Mouse (Mus musculus) ES-Bruce4 (cell line): ENCODE data around the gene Trim11. TPM values are rescaled to one million over a fixed set of nuclear protein-coding genes. Genes with fewer than 3 reads are reported as not detected.

Experiments used
- H3K27ac ChIP-seq: 2 replicates; pipeline ENCODE4 v1.5.1; 2012; ENCODE audit warnings: low read length, inconsistent platforms; ENCODE audit not compliant: insufficient read depth
- H3K27me3 ChIP-seq: 2 replicates; pipeline ENCODE4 v1.6.1; 2012; ENCODE audit warnings: mild to moderate bottlenecking, low read length, inconsistent platforms; ENCODE audit not compliant: control insufficient read depth, poor library complexity, insufficient read depth, severe bottlenecking
- H3K36me3 ChIP-seq: 2 replicates; pipeline ENCODE4 v1.6.1; 2012; ENCODE audit warnings: inconsistent platforms, mild to moderate bottlenecking, low read length, moderate library complexity; ENCODE audit not compliant: control insufficient read depth, poor library complexity, insufficient read depth, severe bottlenecking
- H3K4me1 ChIP-seq: one replicate; pipeline ENCODE4 v1.8.1; 2011; ENCODE audit warnings: low read length; ENCODE audit not compliant: control insufficient read depth, insufficient read depth
- H3K4me3 ChIP-seq: 2 replicates; pipeline ENCODE4 v1.5.1; 2011; ENCODE audit warnings: low read depth, mild to moderate bottlenecking, low read length
- H3K9ac ChIP-seq: 2 replicates; pipeline ENCODE4 v1.6.1; 2012; ENCODE audit warnings: low read depth, mild to moderate bottlenecking, inconsistent platforms; ENCODE audit not compliant: poor library complexity, severe bottlenecking
- H3K9me3 ChIP-seq: replicated peaks from 2 replicates; pipeline ENCODE4 v1.6.1; 2012; ENCODE audit warnings: mild to moderate bottlenecking, low read length, inconsistent platforms; ENCODE audit not compliant: control insufficient read depth, poor library complexity, insufficient read depth, severe bottlenecking
- CTCF ChIP-seq: IDR thresholded peaks from one replicate; pipeline ENCODE4 v1.8.1; 2011; ENCODE audit warnings: low read depth, low read length
- EP300 ChIP-seq: IDR thresholded peaks from 2 replicates; pipeline ENCODE4 v1.6.1; 2011; ENCODE audit warnings: low read depth, low read length; ENCODE audit not compliant: insufficient read depth
- POLR2A ChIP-seq: IDR thresholded peaks from one replicate; pipeline ENCODE4 v1.8.1; 2011; ENCODE audit warnings: low read length; ENCODE audit not compliant: insufficient read depth
- polyA plus RNA-seq: library from polyadenylated mRNA; stranded (reverse); fragments of >200 nt; gene quantifications from 2 replicates; pipeline ENCODE4 v1.2.4, GENCODE M21; 2011; ENCODE audit warnings: low read depth; ENCODE audit not compliant: missing spikeins, insufficient read depth, insufficient read length

Gene Trim11
- polyA plus RNA-seq, 1 experiment: 22.5 TPM

- H3K9me3 ChIP-seq: no peaks in the 10 kb centered on the region
- H3K36me3 ChIP-seq: peaks cover 21% of the 10 kb centered on the region
- TF ChIP-seq POLR2A (peak; percentile 39), CTCF (no peak), EP300 (peak; percentile 80; the same call in 1 of the 2 replicates)
- no peaks in the 10 kb centered on the region for H3K27me3 ChIP-seq
- H3K4me1 ChIP-seq: no peaks in the 10 kb centered on the region
- H3K27ac ChIP-seq: no peak within 1 kb of the TSS
- H3K9ac ChIP-seq: peak within 1 kb of the TSS; percentile 85
- peak within 1 kb of the TSS; percentile 94 for H3K4me3 ChIP-seq
Measured at GRCm38 (mm10) chr11:58938322-58939087, 39.4 kb upstream of the Trim11 start, which contains the start of gene Rnf187. Rnf187 (minus strand) TSS chr11:58938916.

DNA sequence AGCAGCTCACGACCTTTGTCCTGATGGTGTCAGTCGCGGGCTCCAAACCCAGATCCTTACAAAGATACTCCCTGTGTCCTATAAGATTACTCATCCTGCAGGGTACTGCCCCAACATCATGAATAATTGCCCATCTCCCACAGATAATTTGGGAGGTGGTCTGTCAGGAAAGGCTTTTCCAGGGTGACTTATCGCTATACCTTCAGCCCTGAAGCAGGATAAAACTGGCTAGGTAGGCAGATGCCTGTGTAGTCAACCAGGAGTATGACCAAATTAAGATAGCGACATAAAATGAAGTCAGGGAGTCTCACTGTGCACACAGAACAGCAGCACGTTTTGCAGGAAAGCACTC is 38.8 kb upstream of the Trim11 start:
- Histone ChIP-seq H3K9me3 (no peaks in the 10 kb centered on the region), H3K36me3 (peaks cover 17% of the 10 kb centered on the region), H3K9ac (no peak overlapping the region), H3K27ac (no peak overlapping the region), H3K4me1 (no peaks in the 10 kb centered on the region), H3K4me3 (peak overlapping the region; percentile 11; the same call in 1 of the 2 replicates), H3K27me3 (no peaks in the 10 kb centered on the region)
- no peak for TF ChIP-seq CTCF
- TF ChIP-seq POLR2A: no peak
- TF ChIP-seq EP300: no peak

DNA sequence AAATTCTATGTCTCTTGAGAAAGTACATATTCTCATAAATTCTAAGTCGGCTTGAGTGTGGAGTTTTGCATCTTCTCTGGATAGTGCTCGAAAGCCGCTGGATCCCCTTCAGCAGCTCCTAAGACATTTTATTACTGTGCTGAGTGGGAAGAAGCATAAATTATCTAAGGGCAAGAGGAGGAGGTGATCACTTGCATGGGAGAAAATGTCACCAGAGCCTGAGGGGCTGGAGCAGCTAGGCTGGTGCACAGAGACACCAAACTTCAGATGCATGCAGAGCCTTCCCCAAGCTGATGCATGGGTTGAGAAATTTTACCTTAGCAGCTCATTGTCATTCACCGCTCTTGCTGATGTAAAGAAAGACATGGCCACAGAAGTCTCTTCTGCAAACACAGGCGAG is 33.8 kb upstream of the Trim11 start:
- Histone ChIP-seq H3K27me3 (no peaks in the 10 kb centered on the region; the same call in none of the 2 replicates), H3K9me3 (no peaks in the 10 kb centered on the region), H3K4me3 (no peak overlapping the region), H3K36me3 (no peaks in the 10 kb centered on the region), H3K27ac (no peak overlapping the region), H3K4me1 (no peaks in the 10 kb centered on the region), H3K9ac (no peak overlapping the region)
- TF ChIP-seq POLR2A (no peak), CTCF (no peak)

- Histone ChIP-seq H3K4me3 (no peak overlapping the region), H3K27me3 (no peaks in the 10 kb centered on the region; the same call in none of the 2 replicates)
- no peak for TF ChIP-seq CTCF
- no peak for TF ChIP-seq POLR2A
- no peak for TF ChIP-seq EP300
Measured at GRCm38 (mm10) chr11:58947306-58947705, 30.6 kb upstream of the Trim11 start.

GRCm38 (mm10) chr11:58947798-58948528 is 29.9 kb upstream of the Trim11 start:
- no peaks in the 10 kb centered on the region; the same call in none of the 2 replicates for H3K27me3 ChIP-seq
- H3K4me1 ChIP-seq: no peaks in the 10 kb centered on the region
- TF ChIP-seq POLR2A (no peak), EP300 (no peak), CTCF (no peak)
- no peaks in the 10 kb centered on the region for H3K36me3 ChIP-seq
- H3K27ac ChIP-seq: peak overlapping the region; percentile 34; the same call in 1 of the 2 replicates
- H3K9ac ChIP-seq: 0 out of 2 replicates have a peak overlapping the region, but pooled peaks have one; percentile 10
- no peaks in the 10 kb centered on the region for H3K9me3 ChIP-seq
- H3K4me3 ChIP-seq: peak overlapping the region; percentile 32

More at GRCm38 (mm10) chr11:58947306-58947705, 30.6 kb upstream of the Trim11 start:
- Histone ChIP-seq H3K36me3 (no peaks in the 10 kb centered on the region), H3K9me3 (no peaks in the 10 kb centered on the region), H3K9ac (0 out of 2 replicates have a peak overlapping the region, but pooled peaks have one; percentile 10), H3K4me1 (no peaks in the 10 kb centered on the region), H3K27ac (no peak overlapping the region)
